Mouse (Mus musculus) liver, embryonic 14.5 days (tissue): ENCODE measurements around the gene Pole3.

ENCODE experiments used
- CTCF ChIP-seq: IDR thresholded peaks from 2 replicates; pipeline ENCODE4 v1.5.1; 2016; ENCODE audit warnings: antibody characterized with exemption, low read depth, control low read depth
- EP300 ChIP-seq: IDR thresholded peaks from 2 replicates; pipeline ENCODE4 v1.6.1; 2016; ENCODE audit warnings: antibody characterized with exemption, low read depth

GRCm38 (mm10) chr4:62484928-62485327 is 39.9 kb downstream of the Pole3 start:
- TF ChIP-seq CTCF = no peak
- TF ChIP-seq EP300 = no peak
